Mouse (Mus musculus) frontal cortex, adult 2 months (tissue): Measurements from ENCODE around the gene Fam107b. TPM values are rescaled to one million over a fixed set of nuclear protein-coding genes. Genes with fewer than 3 reads are reported as not detected.

Experiments
- DNase-seq, 2 experiments: peaks; one replicate each; pipeline ENCODE4 v3.0.0; 2022; ENCODE audit warnings: low spot score in 1 of 2; ENCODE audit errors: extremely low spot score in 1 of 2
- polyA plus RNA-seq: library from polyadenylated mRNA; depleted of rRNA; stranded (reverse); fragments of >200 nt; gene quantifications from 2 replicates; pipeline ENCODE4 v1.2.3, GENCODE M21; 2012

Fam107b gene
- polyA plus RNA-seq, 1 experiment, result 10.4 TPM

- no peak for DNase-seq
These were observed 161.2 kb downstream of the Fam107b start for GRCm38 (mm10) chr2:3731316-3732015.

- DNase-seq, result no peak
These were observed 167.8 kb downstream of the Fam107b start for GRCm38 (mm10) chr2:3737917-3738694.

- no peak for DNase-seq
These were observed 168.4 kb downstream of the Fam107b start for GRCm38 (mm10) chr2:3738734-3739133.

GRCm38 (mm10) chr2:3739351-3739961, 169.2 kb downstream of the Fam107b start:
- DNase-seq, result peak; percentile 15 to 61

- DNase-seq, result no peak
These were observed 170.0 kb downstream of the Fam107b start for GRCm38 (mm10) chr2:3740256-3740655.

- DNase-seq, result no peak
These were observed 170.4 kb downstream of the Fam107b start for GRCm38 (mm10) chr2:3740670-3741069.

GRCm38 (mm10) chr2:3742519-3742918, 172.2 kb downstream of the Fam107b start:
- no peak for DNase-seq

- no peak for DNase-seq
These were observed 174.8 kb downstream of the Fam107b start for GRCm38 (mm10) chr2:3745041-3745440.

- no peak for DNase-seq
These were observed 175.8 kb downstream of the Fam107b start for GRCm38 (mm10) chr2:3745910-3746606.

- no peak for DNase-seq
These were observed 178.6 kb downstream of the Fam107b start for GRCm38 (mm10) chr2:3748714-3749503.

- no peak for DNase-seq
These were observed 179.3 kb downstream of the Fam107b start for GRCm38 (mm10) chr2:3749504-3750024.

GRCm38 (mm10) chr2:3750126-3750525, 179.8 kb downstream of the Fam107b start:
- DNase-seq, result no peak

GRCm38 (mm10) chr2:3752365-3752764, 182.1 kb downstream of the Fam107b start:
- no peak for DNase-seq

GRCm38 (mm10) chr2:3752893-3753292, 182.6 kb downstream of the Fam107b start:
- DNase-seq, result no peak

- DNase-seq, result peak; percentile 26 to 61
These were observed 183.5 kb downstream of the Fam107b start for GRCm38 (mm10) chr2:3753749-3754148.

- DNase-seq, result no peak
These were observed 185.6 kb downstream of the Fam107b start for GRCm38 (mm10) chr2:3755936-3756335.

- DNase-seq, result no peak
These were observed 188.1 kb downstream of the Fam107b start for GRCm38 (mm10) chr2:3758406-3758805.

GRCm38 (mm10) chr2:3760234-3760836, 190.0 kb downstream of the Fam107b start:
- no peak for DNase-seq

- no peak for DNase-seq
These were observed 193.8 kb downstream of the Fam107b start for GRCm38 (mm10) chr2:3764136-3764535.
